Mouse (Mus musculus) lung, postnatal 0 days (tissue): Measurements from ENCODE around the gene Gtf3c1.

ENCODE experiments used
- CTCF ChIP-seq: IDR thresholded peaks from 2 replicates; pipeline ENCODE4 v1.5.1; 2016; ENCODE audit warnings: antibody characterized with exemption, mild to moderate bottlenecking
- EP300 ChIP-seq: IDR thresholded peaks from 2 replicates; pipeline ENCODE4 v1.6.1; 2016; ENCODE audit warnings: antibody characterized with exemption, mild to moderate bottlenecking, control low read depth

DNA sequence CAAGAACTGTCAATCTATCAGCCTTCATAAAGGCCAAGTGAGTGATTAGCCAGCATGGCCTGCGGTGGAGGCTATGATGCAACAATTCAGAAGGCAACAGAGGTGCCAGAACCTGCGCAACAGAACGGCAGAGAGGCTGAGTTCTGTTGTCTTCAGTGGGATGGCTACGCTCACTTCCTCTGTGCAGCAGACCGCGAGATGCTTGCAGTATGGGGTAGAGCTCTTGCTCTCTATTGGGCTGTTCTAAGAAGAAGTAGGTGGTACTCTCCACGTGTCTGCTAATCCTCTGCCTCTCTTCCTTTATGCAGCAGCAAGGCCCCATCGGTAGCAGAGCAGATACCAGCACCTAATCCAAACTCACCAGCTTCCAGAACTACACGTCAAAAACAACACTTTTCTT is 27.6 kb downstream of the Gtf3c1 start:
- TF ChIP-seq CTCF (no peak), EP300 (no peak)
